Mouse (Mus musculus) myocyte (in vitro differentiated cells): ENCODE results near the gene Card10.

Experiments
- E2F4 ChIP-seq: IDR thresholded peaks from one replicate; pipeline ENCODE4 v1.6.1; 2011; ENCODE audit warnings: mild to moderate bottlenecking, control low read depth, moderate library complexity; ENCODE audit not compliant: insufficient read depth
- POLR2A ChIP-seq: IDR thresholded peaks from one replicate; pipeline ENCODE4 v1.6.1; 2011; ENCODE audit warnings: low read depth, mild to moderate bottlenecking, control low read depth, moderate library complexity; ENCODE audit not compliant: insufficient read length

DNA sequence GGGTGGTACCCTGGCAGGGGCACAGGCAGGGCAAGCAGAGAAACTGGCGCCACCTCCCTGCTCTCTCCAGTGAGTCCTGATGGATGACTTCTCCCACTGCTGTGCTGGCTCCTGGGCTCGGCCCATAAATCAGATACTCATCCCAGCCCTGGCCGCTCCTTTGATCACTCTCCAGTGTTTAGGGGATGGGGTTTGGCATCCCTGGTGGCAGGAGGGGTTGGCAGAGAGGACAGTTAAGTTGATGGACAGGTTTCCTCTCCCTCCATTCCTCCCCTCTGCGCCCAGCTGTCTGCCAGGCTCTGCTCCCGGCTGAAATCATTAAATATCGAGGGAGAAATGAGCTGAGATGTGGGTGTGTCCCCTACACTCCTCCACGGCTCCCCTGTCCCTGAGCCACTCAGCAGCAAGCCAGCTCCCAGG lies 66.2 kb downstream of the Card10 start:
- TF ChIP-seq POLR2A (no peak), E2F4 (no peak)
